Mouse (Mus musculus) hindbrain, embryonic 13.5 days (tissue): ENCODE data around the gene Olfr130. TPM values are rescaled to one million over a fixed set of nuclear protein-coding genes. Genes with fewer than 3 reads are reported as not detected.

Experiments used
- ATAC-seq: fragments of 200-750 bp; cut with Nextera tagmentation; 2 replicates; pipeline ENCODE4 v1.8.0; 2017; ENCODE audit warnings: moderate TSS enrichment; ENCODE audit not compliant: low FRiP score
- H3K27ac ChIP-seq: fragments of 300-500 bp; sonication (generic); 2 replicates; pipeline ENCODE4 v1.5.1; 2015; ENCODE audit warnings: inconsistent platforms, mild to moderate bottlenecking, moderate library complexity
- H3K27me3 ChIP-seq: fragments of 300-500 bp; sonication (generic); 2 replicates; pipeline ENCODE4 v1.6.1; 2015; ENCODE audit warnings: mild to moderate bottlenecking, inconsistent platforms
- H3K36me3 ChIP-seq: fragments of 300-500 bp; sonication (generic); 2 replicates; pipeline ENCODE4 v1.6.1; 2015; ENCODE audit warnings: mild to moderate bottlenecking, inconsistent platforms
- H3K4me1 ChIP-seq: fragments of 300-500 bp; sonication (generic); replicated peaks from 2 replicates; pipeline ENCODE4 v1.6.1; 2015; ENCODE audit warnings: inconsistent platforms
- H3K4me2 ChIP-seq: fragments of 300-500 bp; sonication (generic); 2 replicates; pipeline ENCODE4 v1.6.1; 2015; ENCODE audit warnings: inconsistent platforms, mild to moderate bottlenecking, moderate library complexity
- H3K4me3 ChIP-seq: fragments of 300-500 bp; sonication (generic); 2 replicates; pipeline ENCODE4 v1.5.1; 2015; ENCODE audit warnings: mild to moderate bottlenecking, inconsistent platforms
- H3K9ac ChIP-seq: fragments of 300-500 bp; sonication (generic); 2 replicates; pipeline ENCODE4 v1.6.1; 2015; ENCODE audit warnings: mild to moderate bottlenecking, inconsistent platforms
- H3K9me3 ChIP-seq: fragments of 300-500 bp; sonication (generic); 2 replicates; pipeline ENCODE4 v1.6.1; 2016; ENCODE audit warnings: inconsistent platforms
- WGBS: fragments of 180-500 bp; shearing (Covaris S2); methylation state at CpG from one replicate; pipeline ENCODE4 v1.1.7; 2015; 5-methylcytosine and 5-hydroxymethylcytosine counted together
- polyA plus RNA-seq: library from polyadenylated mRNA; unstranded; fragments of >200 nt; fragmentation: Nextera tagmentation; extraction: Ambion mirVana; gene quantifications from 2 replicates; pipeline ENCODE4 v1.2.1, GENCODE M21; 2015

The Olfr130 gene
- polyA plus RNA-seq, result not detected in 2 replicates

- Histone ChIP-seq H3K27ac (no peak within 1 kb of the TSS), H3K4me1 (no peaks in the 10 kb centered on the region), H3K4me3 (no peak within 1 kb of the TSS), H3K36me3 (no peaks in the 10 kb centered on the region), H3K9ac (no peak within 1 kb of the TSS), H3K9me3 (no peaks in the 10 kb centered on the region), H3K27me3 (no peaks in the 10 kb centered on the region), H3K4me2 (no peak within 1 kb of the TSS)
- WGBS, result 88% methylated on average over 1 of the region's 1 CpGs
- no peak for ATAC-seq
Observed at GRCm38 (mm10) chr17:38063621-38064020, at the start of gene Olfr130. Olfr130 (plus strand) TSS chr17:38063921.

DNA sequence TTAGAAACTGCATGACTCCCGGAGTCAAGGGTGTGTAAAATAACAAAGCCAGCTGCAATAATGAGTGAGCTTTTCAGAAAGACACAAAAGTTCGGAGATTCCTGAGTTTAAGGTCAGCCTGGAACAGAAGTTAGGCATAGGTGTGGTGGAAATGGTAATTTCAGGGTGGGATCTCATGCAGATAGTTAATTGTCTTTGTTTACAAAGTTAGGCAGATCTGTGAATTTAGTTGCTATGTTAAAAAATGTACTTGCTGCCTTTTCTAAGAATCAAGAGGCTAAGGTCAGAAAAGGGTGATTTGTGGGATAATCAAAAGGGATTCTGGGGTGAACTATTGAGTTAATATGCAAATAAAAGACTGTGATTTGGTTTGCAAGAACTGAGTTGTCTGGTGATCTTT, 47.4 kb upstream of the Olfr130 start:
- H3K27me3 ChIP-seq, result no peaks in the 10 kb centered on the region
- ATAC-seq, result no peak
- no peaks in the 10 kb centered on the region for H3K36me3 ChIP-seq
- H3K4me3 ChIP-seq, result no peak overlapping the region
- H3K9me3 ChIP-seq, result peaks cover 5% of the 10 kb centered on the region
- H3K9ac ChIP-seq, result no peak overlapping the region
- H3K4me1 ChIP-seq, result no peaks in the 10 kb centered on the region
- H3K4me2 ChIP-seq, result no peak overlapping the region
- no peak overlapping the region for H3K27ac ChIP-seq
- WGBS, result 75% methylated on average over 2 of the region's 2 CpGs

GRCm38 (mm10) chr17:38026297-38026696, 37.4 kb upstream of the Olfr130 start:
- H3K9me3 ChIP-seq, result no peaks in the 10 kb centered on the region
- no peak overlapping the region for H3K9ac ChIP-seq
- WGBS, result 37% methylated on average over 5 of the region's 5 CpGs
- no peak overlapping the region for H3K4me2 ChIP-seq
- no peak overlapping the region for H3K27ac ChIP-seq
- no peaks in the 10 kb centered on the region for H3K36me3 ChIP-seq
- no peaks in the 10 kb centered on the region for H3K27me3 ChIP-seq
- no peaks in the 10 kb centered on the region for H3K4me1 ChIP-seq
- ATAC-seq, result no peak
- H3K4me3 ChIP-seq, result no peak overlapping the region

GRCm38 (mm10) chr17:38059979-38060378, 3.7 kb upstream of the Olfr130 start, which contains the start of gene Olfr129:
Olfr129 (minus strand) TSS chr17:38060079.
- Histone ChIP-seq H3K9ac (no peak within 1 kb of the TSS), H3K4me3 (no peak within 1 kb of the TSS), H3K4me2 (no peak within 1 kb of the TSS), H3K27me3 (no peaks in the 10 kb centered on the region), H3K36me3 (no peaks in the 10 kb centered on the region), H3K27ac (no peak within 1 kb of the TSS), H3K9me3 (no peaks in the 10 kb centered on the region), H3K4me1 (no peaks in the 10 kb centered on the region)
- 74% methylated on average over 1 of the region's 1 CpGs for WGBS
- no peak for ATAC-seq

DNA sequence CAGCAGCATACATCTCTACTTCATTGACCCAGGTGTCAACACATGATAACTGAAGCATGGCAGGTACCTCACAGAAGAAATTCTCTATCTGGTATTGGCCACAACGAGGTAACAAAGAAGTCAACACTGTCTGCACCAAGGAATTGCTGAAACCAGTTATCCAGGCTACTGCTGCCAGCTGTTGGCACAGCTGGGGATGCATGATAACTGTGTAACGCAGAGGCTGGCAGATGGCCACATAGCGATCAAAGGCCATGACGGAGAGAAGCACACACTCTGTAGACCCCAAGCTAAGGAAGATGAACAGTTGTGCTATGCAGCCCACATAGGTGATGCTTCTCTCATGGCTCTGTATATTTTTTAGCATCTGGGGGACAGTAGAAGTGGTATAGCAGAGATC, 18.6 kb downstream of the Olfr130 start:
- H3K4me1 ChIP-seq, result no peaks in the 10 kb centered on the region
- H3K27ac ChIP-seq, result no peak overlapping the region
- no peak overlapping the region for H3K4me3 ChIP-seq
- 84% methylated on average over 4 of the region's 4 CpGs for WGBS
- no peak overlapping the region for H3K4me2 ChIP-seq
- H3K27me3 ChIP-seq, result no peaks in the 10 kb centered on the region
- no peaks in the 10 kb centered on the region for H3K9me3 ChIP-seq
- H3K36me3 ChIP-seq, result no peaks in the 10 kb centered on the region
- no peak for ATAC-seq
- no peak overlapping the region for H3K9ac ChIP-seq

DNA sequence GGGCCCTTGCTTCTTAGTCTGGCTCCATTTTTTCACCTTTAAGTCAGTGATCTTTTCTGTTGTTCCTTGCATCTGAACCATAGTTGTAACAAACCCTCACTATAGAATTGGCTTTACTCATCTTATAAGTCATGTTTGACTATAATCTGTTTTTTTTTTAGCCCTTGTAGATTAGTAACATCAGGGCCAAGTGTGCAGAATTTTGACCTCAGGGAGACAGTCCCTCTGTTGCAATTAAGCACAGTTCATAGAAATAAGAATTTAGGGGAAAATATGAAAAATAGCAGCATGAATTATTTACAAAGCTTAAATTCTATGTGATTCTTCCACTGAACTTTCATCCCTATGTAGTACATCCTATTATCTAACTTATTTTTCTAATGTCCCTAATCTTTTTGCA, 24.9 kb downstream of the Olfr130 start, which contains the start of gene Olfr131:
TSS of gene Olfr131 (minus strand) at position 101 of the 400 bp plus-strand sequence.
- no peaks in the 10 kb centered on the region for H3K9me3 ChIP-seq
- H3K27me3 ChIP-seq, result no peaks in the 10 kb centered on the region
- ATAC-seq, result no peak

More for the DNA sequence above, 24.9 kb downstream of the Olfr130 start, which contains the start of gene Olfr131:
- Histone ChIP-seq H3K27ac (no peak within 1 kb of the TSS), H3K4me2 (no peak within 1 kb of the TSS), H3K4me1 (no peaks in the 10 kb centered on the region), H3K4me3 (no peak within 1 kb of the TSS), H3K9ac (no peak within 1 kb of the TSS), H3K36me3 (no peaks in the 10 kb centered on the region)

Other genes with a start within 250 kb of the Olfr130 start
- not detected in 2 replicates for gene Olfr125, start 231.0 kb upstream of the Olfr130 start, polyA plus RNA-seq
- gene Olfr126, start 216.4 kb upstream of the Olfr130 start, polyA plus RNA-seq, result not detected in 2 replicates
- not detected in 2 replicates for gene Olfr127, start 163.5 kb upstream of the Olfr130 start, polyA plus RNA-seq
- gene Olfr128, start 143.4 kb upstream of the Olfr130 start, polyA plus RNA-seq, result not detected in 2 replicates
- not detected in 2 replicates for gene Olfr761, start 110.8 kb upstream of the Olfr130 start, polyA plus RNA-seq
- not detected in 2 replicates for gene Olfr129, start 3.8 kb upstream of the Olfr130 start, polyA plus RNA-seq
- gene Olfr131, start 24.8 kb downstream of the Olfr130 start, polyA plus RNA-seq, result not detected in 2 replicates
- gene Olfr132, start 70.6 kb downstream of the Olfr130 start, polyA plus RNA-seq, result not detected in 2 replicates
- not detected in 2 replicates for gene Olfr133, start 81.4 kb downstream of the Olfr130 start, polyA plus RNA-seq
- not detected in 2 replicates for gene Olfr134, start 107.5 kb downstream of the Olfr130 start, polyA plus RNA-seq
- gene Olfr135, start 140.4 kb downstream of the Olfr130 start, polyA plus RNA-seq, result not detected in 2 replicates
- not detected in 2 replicates for gene Olfr138, start 197.1 kb downstream of the Olfr130 start, polyA plus RNA-seq
- gene Olfr137, start 243.6 kb downstream of the Olfr130 start, polyA plus RNA-seq, result not detected in 2 replicates